Mouse (Mus musculus): ENCODE data around the gene Prr12. TPM values are rescaled to one million over a fixed set of nuclear protein-coding genes. Genes with fewer than 3 reads are reported as not detected.

The Prr12 gene
- polyA plus RNA-seq, 1 experiment, result 16.1 TPM

DNA sequence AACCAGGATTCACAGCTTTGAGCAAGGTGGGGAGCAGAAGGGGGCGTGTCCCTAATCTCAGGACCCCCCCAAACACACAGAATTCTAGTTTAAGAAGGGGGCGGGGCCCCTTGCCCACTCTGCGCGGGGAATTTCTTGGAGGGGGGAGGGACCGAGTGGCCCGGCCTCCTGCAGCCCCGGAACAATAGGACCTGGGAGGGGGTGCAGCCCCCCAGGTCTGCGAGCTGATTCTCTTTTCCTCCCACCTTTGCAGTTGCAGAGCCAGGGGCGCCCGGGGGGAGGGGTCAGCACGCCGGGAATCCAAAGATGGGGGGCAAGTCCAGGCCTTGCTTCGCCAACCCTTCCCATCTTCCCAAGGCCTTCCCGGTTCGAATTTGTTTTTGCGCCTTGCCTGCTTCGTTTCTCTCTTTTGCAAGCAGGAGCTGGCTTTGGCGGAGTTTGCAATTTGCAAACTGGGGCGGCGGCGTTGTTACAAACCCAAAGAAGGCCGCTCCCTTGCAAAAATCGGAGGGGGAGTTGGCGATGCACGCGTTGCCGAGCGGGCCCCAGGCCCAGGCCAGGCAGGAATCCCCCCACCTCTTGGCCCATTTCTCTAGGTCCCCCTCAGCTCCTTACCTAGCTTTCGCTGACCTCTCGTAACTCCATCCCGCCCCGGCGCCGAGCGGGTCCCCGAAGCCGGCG, 360 bp downstream of the Prr12 start:
- WGBS, result 1% methylated on average over 38 of the region's 38 CpGs
- H3K4me1 ChIP-seq (ENCODE audit: control insufficient read depth, insufficient read depth, insufficient read length), result peaks cover 6% of the 10 kb centered on the region; the same call in 1 of the 2 replicates
- peak in 1 of 2 experiments; percentile 30 for DNase-seq (ENCODE audit: low read depth in 1 of 2, low spot score in 2 of 2)
- H3K4me3 ChIP-seq (ENCODE audit: extremely low read depth, insufficient read depth, insufficient read length), result peak overlapping the region; percentile 92
- TF ChIP-seq POLR2A (IDR thresholded peaks at IDR 0.05; ENCODE audit: low read depth, low read length), result no peak
- no peak for TF ChIP-seq CTCF (IDR thresholded peaks at IDR 0.05; ENCODE audit: extremely low read depth, insufficient read depth, insufficient read length, insufficient replicate concordance)
- H3K27ac ChIP-seq (ENCODE audit: insufficient read depth, low read length), result peak overlapping the region; percentile 85
- H3K27me3 ChIP-seq (ENCODE audit: control insufficient read depth, insufficient read depth, low read length), result no peaks in the 10 kb centered on the region
- peaks cover 30% of the 10 kb centered on the region for H3K36me3 ChIP-seq (ENCODE audit: control insufficient read depth, insufficient read depth, low read length)

DNA sequence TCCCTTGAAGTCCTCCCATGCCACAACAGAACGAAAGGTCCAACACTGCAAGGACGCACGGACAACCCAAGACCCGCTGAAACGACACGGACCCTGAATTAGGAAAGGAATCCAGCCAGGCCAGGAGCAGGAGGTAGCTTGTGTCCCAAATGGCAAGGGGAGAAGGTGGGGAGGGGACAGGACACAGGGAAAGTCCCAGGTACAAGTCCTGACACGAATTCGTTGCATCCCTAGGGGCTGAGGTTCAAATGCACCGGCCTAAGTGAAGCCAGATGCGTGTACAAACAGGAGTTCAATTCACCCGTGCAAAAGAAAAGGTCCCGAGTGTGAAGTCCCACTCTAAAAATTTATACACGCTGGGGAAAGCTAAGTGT, 1.1 kb downstream of the Prr12 start:
- Histone ChIP-seq H3K27me3 (ENCODE audit: control insufficient read depth, insufficient read depth, low read length) (no peaks in the 10 kb centered on the region), H3K4me3 (ENCODE audit: extremely low read depth, insufficient read depth, insufficient read length) (peak overlapping the region; percentile 92), H3K27ac (ENCODE audit: insufficient read depth, low read length) (peak overlapping the region; percentile 85; the same call in 1 of the 2 replicates), H3K4me1 (ENCODE audit: control insufficient read depth, insufficient read depth, insufficient read length) (peaks cover 6% of the 10 kb centered on the region; the same call in 1 of the 2 replicates), H3K36me3 (ENCODE audit: control insufficient read depth, insufficient read depth, low read length) (peaks cover 37% of the 10 kb centered on the region)
- TF ChIP-seq POLR2A (IDR thresholded peaks at IDR 0.05; ENCODE audit: low read depth, low read length) (no peak), CTCF (IDR thresholded peaks at IDR 0.05; ENCODE audit: extremely low read depth, insufficient read depth, insufficient read length, insufficient replicate concordance) (no peak)
- WGBS, result 34% methylated on average over 13 of the region's 13 CpGs
- no peak for DNase-seq (ENCODE audit: low read depth in 1 of 2, low spot score in 2 of 2)

DNA sequence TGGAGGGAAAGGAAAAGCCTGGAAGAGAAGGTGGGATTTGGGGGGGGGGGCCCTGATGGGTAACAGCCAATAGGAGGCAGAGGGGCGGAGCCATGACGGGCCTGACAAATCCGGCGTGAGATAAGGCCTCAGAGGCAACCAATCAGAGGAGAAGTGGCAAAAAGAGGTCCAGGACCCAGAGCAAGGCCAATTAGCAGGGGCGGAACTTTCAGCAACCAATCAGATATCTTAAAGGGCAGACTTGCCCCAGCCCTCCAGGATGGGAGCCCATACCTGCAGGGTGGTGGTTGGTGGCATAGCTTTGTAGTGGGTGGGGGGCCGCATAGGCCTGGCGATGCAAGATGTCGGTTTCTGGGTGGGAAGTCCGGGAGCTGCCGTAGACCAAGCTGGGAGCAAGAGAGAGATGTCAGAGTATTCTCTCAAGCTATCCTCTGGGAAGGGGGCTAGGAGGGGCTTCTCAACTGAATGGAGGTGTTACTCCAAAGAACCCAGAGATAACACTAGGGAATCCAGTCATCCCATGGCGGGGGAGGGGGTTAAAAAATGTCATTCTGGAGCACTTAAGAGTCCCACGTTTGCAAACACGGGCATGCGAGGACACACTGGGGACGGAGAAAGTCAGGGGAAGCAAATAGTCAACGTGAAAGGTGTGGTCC, 1.6 kb downstream of the Prr12 start:
- Histone ChIP-seq H3K4me3 (ENCODE audit: extremely low read depth, insufficient read depth, insufficient read length) (no peak overlapping the region), H3K27me3 (ENCODE audit: control insufficient read depth, insufficient read depth, low read length) (no peaks in the 10 kb centered on the region), H3K27ac (ENCODE audit: insufficient read depth, low read length) (no peak overlapping the region), H3K36me3 (ENCODE audit: control insufficient read depth, insufficient read depth, low read length) (peaks cover 38% of the 10 kb centered on the region), H3K4me1 (ENCODE audit: control insufficient read depth, insufficient read depth, insufficient read length) (peaks cover 6% of the 10 kb centered on the region; the same call in 1 of the 2 replicates)
- peak in 1 of 2 experiments; percentile 39 for DNase-seq (ENCODE audit: low read depth in 1 of 2, low spot score in 2 of 2)
- 69% methylated on average over 16 of the region's 16 CpGs for WGBS
- no peak for TF ChIP-seq CTCF (IDR thresholded peaks at IDR 0.05; ENCODE audit: extremely low read depth, insufficient read depth, insufficient read length, insufficient replicate concordance)
- TF ChIP-seq POLR2A (IDR thresholded peaks at IDR 0.05; ENCODE audit: low read depth, low read length), result no peak

DNA sequence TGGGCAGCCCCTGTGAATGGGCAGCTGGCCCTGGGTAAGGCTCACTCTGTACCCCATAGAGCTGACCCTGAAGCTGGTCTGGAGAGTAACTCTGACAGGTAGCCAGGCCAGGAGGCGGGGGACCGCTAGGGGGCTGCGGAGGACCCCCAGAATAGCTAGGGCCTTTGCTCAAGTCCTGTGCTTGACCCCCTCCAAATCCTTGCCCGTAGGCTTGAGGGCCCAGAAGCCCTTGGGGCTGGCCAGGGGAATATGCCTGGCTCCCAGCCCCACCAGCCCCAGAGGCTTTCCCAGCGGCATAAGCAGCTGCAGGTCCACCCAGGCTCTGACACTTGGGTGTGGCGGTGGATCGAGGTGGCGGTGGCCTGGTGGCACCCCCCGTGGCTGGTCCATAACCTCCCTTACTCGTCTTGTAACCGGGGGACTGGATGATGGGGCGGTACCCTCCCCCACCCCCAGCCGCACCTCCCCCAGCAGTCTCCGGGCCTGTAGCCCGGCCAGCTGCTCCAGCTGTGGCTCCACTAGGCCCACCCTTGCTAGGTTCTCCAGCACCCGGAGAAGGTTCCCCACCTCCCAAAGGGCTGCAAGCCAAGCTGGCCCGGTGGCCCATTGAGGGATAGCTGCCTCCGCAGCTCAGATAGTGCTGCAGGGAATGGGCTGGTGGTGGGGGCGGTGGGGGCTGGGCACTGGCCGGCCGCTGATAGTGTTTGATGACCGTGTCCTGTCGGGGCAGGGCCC, 3.6 kb downstream of the Prr12 start:
- TF ChIP-seq CTCF (IDR thresholded peaks at IDR 0.05; ENCODE audit: extremely low read depth, insufficient read depth, insufficient read length, insufficient replicate concordance), result no peak
- TF ChIP-seq POLR2A (IDR thresholded peaks at IDR 0.05; ENCODE audit: low read depth, low read length), result no peak
- Histone ChIP-seq H3K27me3 (ENCODE audit: control insufficient read depth, insufficient read depth, low read length) (no peaks in the 10 kb centered on the region), H3K27ac (ENCODE audit: insufficient read depth, low read length) (no peak overlapping the region), H3K4me1 (ENCODE audit: control insufficient read depth, insufficient read depth, insufficient read length) (peaks cover 6% of the 10 kb centered on the region; the same call in 1 of the 2 replicates), H3K36me3 (ENCODE audit: control insufficient read depth, insufficient read depth, low read length) (peaks cover 48% of the 10 kb centered on the region), H3K4me3 (ENCODE audit: extremely low read depth, insufficient read depth, insufficient read length) (no peak overlapping the region)
- 95% methylated on average over 23 of the region's 23 CpGs for WGBS
- no peak for DNase-seq (ENCODE audit: low read depth in 1 of 2, low spot score in 2 of 2)

DNA sequence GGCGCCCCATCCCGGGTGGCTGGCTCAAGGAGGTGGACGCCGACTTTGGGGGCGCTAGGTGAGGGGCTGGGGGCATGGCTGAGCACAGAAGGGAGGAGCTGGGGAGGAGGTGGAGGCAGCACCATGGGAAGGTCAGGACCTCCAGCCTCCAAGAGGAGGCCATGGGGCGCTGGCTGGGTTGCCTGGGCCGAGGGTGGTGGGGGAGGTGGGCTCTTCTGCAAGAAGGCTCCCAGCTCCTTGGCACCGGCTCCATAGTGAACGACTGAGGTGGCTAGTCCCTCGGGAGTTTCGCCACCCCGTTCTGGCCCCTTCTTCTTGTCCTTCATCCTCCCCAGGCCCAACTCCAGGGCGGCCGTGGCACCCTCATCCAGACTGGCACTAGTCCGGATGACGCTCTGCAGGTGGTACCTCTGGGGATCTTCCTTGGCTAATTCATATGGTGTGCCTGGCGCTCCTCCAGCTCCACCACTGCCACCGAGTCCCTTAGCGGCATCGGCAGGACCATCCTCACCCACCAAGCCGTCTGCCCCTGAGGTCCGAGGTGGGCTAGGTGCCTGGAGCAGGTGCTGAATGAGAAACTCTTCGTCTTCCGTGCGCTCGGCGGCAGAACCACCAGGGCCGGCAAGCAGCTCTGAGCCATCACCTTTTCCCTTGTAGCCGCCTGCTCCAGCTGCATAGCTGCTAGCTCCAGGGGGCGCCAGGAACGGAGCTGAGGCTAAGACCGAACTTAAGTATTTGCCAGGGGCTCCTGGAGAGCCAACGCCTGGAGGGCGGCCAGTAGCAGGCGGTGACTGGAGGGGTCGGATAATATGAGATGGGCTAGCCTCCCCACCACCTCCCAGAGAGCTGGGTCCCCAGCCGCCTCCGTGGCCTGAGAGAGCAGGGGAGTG, 4.4 kb downstream of the Prr12 start:
- Histone ChIP-seq H3K4me1 (ENCODE audit: control insufficient read depth, insufficient read depth, insufficient read length) (peaks cover 6% of the 10 kb centered on the region; the same call in 1 of the 2 replicates), H3K27ac (ENCODE audit: insufficient read depth, low read length) (no peak overlapping the region), H3K36me3 (ENCODE audit: control insufficient read depth, insufficient read depth, low read length) (peaks cover 53% of the 10 kb centered on the region), H3K4me3 (ENCODE audit: extremely low read depth, insufficient read depth, insufficient read length) (no peak overlapping the region), H3K27me3 (ENCODE audit: control insufficient read depth, insufficient read depth, low read length) (no peaks in the 10 kb centered on the region)
- no peak for DNase-seq (ENCODE audit: low read depth in 1 of 2, low spot score in 2 of 2)
- 95% methylated on average over 38 of the region's 38 CpGs for WGBS
- TF ChIP-seq POLR2A (IDR thresholded peaks at IDR 0.05; ENCODE audit: low read depth, low read length) (no peak), CTCF (IDR thresholded peaks at IDR 0.05; ENCODE audit: extremely low read depth, insufficient read depth, insufficient read length, insufficient replicate concordance) (no peak)

DNA sequence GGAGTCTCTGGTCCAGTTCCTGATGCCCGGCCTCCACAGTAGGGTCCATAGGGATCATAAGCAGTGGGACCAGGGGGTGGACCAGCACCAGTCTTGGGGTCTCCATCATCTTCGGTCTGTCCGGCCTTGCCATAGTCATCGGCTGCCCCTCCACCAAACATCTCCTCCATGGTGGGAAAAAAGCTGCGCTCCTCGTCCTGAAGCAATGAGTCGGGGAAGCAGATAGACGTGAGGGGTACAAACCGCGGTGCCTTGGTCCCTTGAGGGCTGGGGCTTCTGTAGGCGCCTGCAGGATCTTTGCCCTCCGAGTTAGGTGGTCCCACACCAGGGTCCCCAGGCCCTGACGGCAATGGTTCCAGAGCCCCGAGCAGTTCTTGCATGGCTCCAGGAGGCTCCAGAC, 5.2 kb downstream of the Prr12 start:
- DNase-seq (ENCODE audit: low read depth in 1 of 2, low spot score in 2 of 2), result no peak
- Histone ChIP-seq H3K27me3 (ENCODE audit: control insufficient read depth, insufficient read depth, low read length) (no peaks in the 10 kb centered on the region), H3K36me3 (ENCODE audit: control insufficient read depth, insufficient read depth, low read length) (peaks cover 59% of the 10 kb centered on the region), H3K4me3 (ENCODE audit: extremely low read depth, insufficient read depth, insufficient read length) (no peak overlapping the region), H3K27ac (ENCODE audit: insufficient read depth, low read length) (no peak overlapping the region), H3K4me1 (ENCODE audit: control insufficient read depth, insufficient read depth, insufficient read length) (peaks cover 6% of the 10 kb centered on the region; the same call in 1 of the 2 replicates)
- no peak for TF ChIP-seq POLR2A (IDR thresholded peaks at IDR 0.05; ENCODE audit: low read depth, low read length)
- no peak for TF ChIP-seq CTCF (IDR thresholded peaks at IDR 0.05; ENCODE audit: extremely low read depth, insufficient read depth, insufficient read length, insufficient replicate concordance)
- 92% methylated on average over 14 of the region's 14 CpGs for WGBS
